Mouse (Mus musculus) myocyte (in vitro differentiated cells): ENCODE data around the gene Stat3. TPM values are rescaled to one million over a fixed set of nuclear protein-coding genes. Genes with fewer than 3 reads are reported as not detected.

Experiments used
- H3K27me3 ChIP-seq: one replicate; pipeline ENCODE4 v1.6.1; 2011; ENCODE audit not compliant: control insufficient read depth, insufficient read depth, insufficient read length
- H3K36me3 ChIP-seq: one replicate; pipeline ENCODE4 v1.6.1; 2011; ENCODE audit not compliant: control insufficient read depth, insufficient read depth
- H3K4me2 ChIP-seq: one replicate; pipeline ENCODE4 v1.6.1; 2011; ENCODE audit warnings: low read depth, control low read depth
- H3K4me3 ChIP-seq: one replicate; pipeline ENCODE4 v1.5.1; 2011; ENCODE audit warnings: mild to moderate bottlenecking, control low read depth, moderate library complexity
- H3K79me2 ChIP-seq: one replicate; pipeline ENCODE4 v1.6.1; 2011; ENCODE audit not compliant: control insufficient read depth, insufficient read depth
- H3ac ChIP-seq: one replicate; pipeline ENCODE4 v1.6.1; 2011; ENCODE audit not compliant: control insufficient read depth, insufficient read length
- CEBPB ChIP-seq: IDR thresholded peaks from 2 replicates; pipeline ENCODE4 v1.6.1; 2011; ENCODE audit warnings: mild to moderate bottlenecking, moderate library complexity; ENCODE audit not compliant: poor library complexity, insufficient read depth, severe bottlenecking
- E2F4 ChIP-seq: IDR thresholded peaks from one replicate; pipeline ENCODE4 v1.6.1; 2011; ENCODE audit warnings: mild to moderate bottlenecking, control low read depth, moderate library complexity; ENCODE audit not compliant: insufficient read depth
- MAX ChIP-seq: IDR thresholded peaks from one replicate; pipeline ENCODE4 v1.6.1; 2011; ENCODE audit warnings: low read depth, mild to moderate bottlenecking, control low read depth
- MYOD1 ChIP-seq, 3 experiments: IDR thresholded peaks; one replicate each; pipeline ENCODE4 v1.6.1; 2011; ENCODE audit warnings: control low read depth in 2 of 3, low read depth in 2 of 3, mild to moderate bottlenecking in 2 of 3, moderate library complexity in 1 of 3; ENCODE audit not compliant: insufficient read length in 2 of 3, control insufficient read depth in 1 of 3
- MYOG ChIP-seq, 3 experiments: IDR thresholded peaks; one replicate each; pipeline ENCODE4 v1.6.1; 2011; ENCODE audit warnings: control low read depth in 2 of 3, low read depth in 2 of 3, mild to moderate bottlenecking in 2 of 3; ENCODE audit not compliant: insufficient read length in 2 of 3, control insufficient read depth in 1 of 3, insufficient read depth in 1 of 3
- POLR2A ChIP-seq: IDR thresholded peaks from one replicate; pipeline ENCODE4 v1.6.1; 2011; ENCODE audit warnings: low read depth, mild to moderate bottlenecking, control low read depth, moderate library complexity; ENCODE audit not compliant: insufficient read length
- POLR2AphosphoS2 ChIP-seq: IDR thresholded peaks from one replicate; pipeline ENCODE4 v1.6.1; 2011; ENCODE audit warnings: low read depth, control low read depth; ENCODE audit not compliant: insufficient read length
- REST ChIP-seq: IDR thresholded peaks from one replicate; pipeline ENCODE4 v1.6.1; 2011; ENCODE audit warnings: mild to moderate bottlenecking, control low read depth, moderate library complexity; ENCODE audit not compliant: insufficient read depth, insufficient read length
- SRF ChIP-seq: IDR thresholded peaks from one replicate; pipeline ENCODE4 v1.6.1; 2011; ENCODE audit warnings: low read depth; ENCODE audit not compliant: control insufficient read depth, insufficient read length
- TCF12 ChIP-seq: IDR thresholded peaks from one replicate; pipeline ENCODE4 v1.6.1; 2011; ENCODE audit warnings: mild to moderate bottlenecking, control low read depth; ENCODE audit not compliant: poor library complexity, insufficient read depth, severe bottlenecking
- TCF3 ChIP-seq: IDR thresholded peaks from one replicate; pipeline ENCODE4 v1.6.1; 2011; ENCODE audit warnings: low read depth, control low read depth; ENCODE audit not compliant: insufficient read length
- USF1 ChIP-seq: IDR thresholded peaks from one replicate; pipeline ENCODE4 v1.6.1; 2011; ENCODE audit warnings: low read depth, mild to moderate bottlenecking, control low read depth, moderate library complexity
- polyA plus RNA-seq: library from polyadenylated mRNA; unstranded; fragments of >200 nt; fragmentation: generic; extraction: Trizol; gene quantifications from one replicate; pipeline ENCODE4 v1.2.1, GENCODE M21; 2012; ENCODE audit warnings: missing spikeins

The Stat3 gene
- polyA plus RNA-seq, 1 experiment = 93.7 TPM

DNA sequence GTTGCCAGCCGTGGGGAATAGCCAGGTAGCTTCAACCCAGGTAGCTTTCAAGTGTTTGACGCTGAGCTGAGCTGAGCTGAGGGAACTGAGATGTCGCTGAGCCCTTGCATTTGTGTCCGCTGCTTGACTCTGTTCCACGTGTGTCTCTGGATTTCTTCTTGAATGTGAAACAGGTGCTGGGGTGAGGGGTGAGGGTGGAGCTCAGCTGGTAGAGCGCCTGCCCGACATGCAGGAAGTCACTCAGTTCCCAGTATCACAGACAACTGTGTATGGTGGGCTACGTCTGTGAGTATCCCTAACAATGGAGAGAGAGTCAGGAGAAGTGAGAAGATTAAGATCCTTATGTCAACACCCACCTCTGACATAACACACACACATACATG is 68.4 kb downstream of the Stat3 start:
- Histone ChIP-seq H3K36me3 (peaks cover 7% of the 10 kb centered on the region), H3ac (no peak overlapping the region), H3K79me2 (no peaks in the 10 kb centered on the region), H3K27me3 (no peaks in the 10 kb centered on the region), H3K4me3 (no peak overlapping the region), H3K4me2 (no peak overlapping the region)
- TF ChIP-seq TCF12 (no peak), E2F4 (no peak), SRF (no peak), TCF3 (no peak), CEBPB (no peak), MAX (no peak), POLR2A (no peak), REST (no peak), MYOD1 (IDR thresholded peaks at IDR 0.05; ENCODE audit: control insufficient read depth in 1 of 3, insufficient read length in 2 of 3, low read depth in 2 of 3) (no peak), MYOG (IDR thresholded peaks at IDR 0.05; ENCODE audit: control insufficient read depth in 1 of 3, insufficient read depth in 1 of 3, insufficient read length in 2 of 3, low read depth in 2 of 3) (no peak), POLR2AphosphoS2 (no peak), USF1 (no peak)

DNA sequence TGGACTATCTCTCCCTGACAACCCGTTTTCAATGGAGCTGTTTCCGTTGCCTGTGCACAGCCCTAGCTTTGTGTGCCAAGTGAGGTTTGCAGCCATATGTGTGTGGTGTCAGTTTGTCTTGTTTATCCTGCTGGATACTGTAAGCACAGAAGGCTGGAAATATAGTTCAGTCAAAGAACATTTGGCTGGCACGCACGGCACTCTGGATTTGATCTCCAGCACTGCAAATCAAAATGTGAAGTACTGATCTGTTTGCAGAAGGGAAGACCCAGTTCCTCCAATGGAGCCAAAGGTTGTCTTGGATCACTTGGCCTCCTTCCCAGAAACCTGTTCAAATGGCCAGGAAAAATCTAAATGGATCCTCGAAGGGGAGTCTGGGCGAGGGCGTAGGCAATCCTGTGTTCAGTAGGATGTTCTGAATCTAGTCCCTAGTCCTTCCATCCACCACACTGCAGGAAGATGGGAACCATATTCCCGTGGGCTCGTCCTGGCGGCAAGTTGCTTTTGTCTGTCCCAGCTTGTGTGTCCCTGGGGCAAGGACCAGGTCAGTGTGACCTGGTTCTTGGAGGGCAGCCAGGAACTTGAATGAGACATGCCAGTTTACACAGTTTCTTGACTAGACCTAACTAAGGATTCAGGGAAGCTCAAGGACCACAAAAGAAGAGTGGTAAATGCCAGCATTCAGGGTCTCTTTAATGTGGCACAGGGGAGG is 68.9 kb downstream of the Stat3 start:
- H3K4me2 ChIP-seq = no peak overlapping the region
- no peak for TF ChIP-seq MYOG (IDR thresholded peaks at IDR 0.05; ENCODE audit: control insufficient read depth in 1 of 3, insufficient read depth in 1 of 3, insufficient read length in 2 of 3, low read depth in 2 of 3)
- no peak for TF ChIP-seq MYOD1 (IDR thresholded peaks at IDR 0.05; ENCODE audit: control insufficient read depth in 1 of 3, insufficient read length in 2 of 3, low read depth in 2 of 3)
- TF ChIP-seq USF1 = no peak
- no peak for TF ChIP-seq POLR2AphosphoS2
- no peak for TF ChIP-seq CEBPB
- TF ChIP-seq REST = no peak
- no peak for TF ChIP-seq TCF12
- TF ChIP-seq E2F4 = no peak
- no peak for TF ChIP-seq TCF3
- TF ChIP-seq MAX = no peak
- no peak for TF ChIP-seq SRF
- no peak for TF ChIP-seq POLR2A
- H3K36me3 ChIP-seq = peaks cover 4% of the 10 kb centered on the region
- H3K79me2 ChIP-seq = no peaks in the 10 kb centered on the region
- H3K27me3 ChIP-seq = no peaks in the 10 kb centered on the region
- no peak overlapping the region for H3K4me3 ChIP-seq
- no peak overlapping the region for H3ac ChIP-seq

DNA sequence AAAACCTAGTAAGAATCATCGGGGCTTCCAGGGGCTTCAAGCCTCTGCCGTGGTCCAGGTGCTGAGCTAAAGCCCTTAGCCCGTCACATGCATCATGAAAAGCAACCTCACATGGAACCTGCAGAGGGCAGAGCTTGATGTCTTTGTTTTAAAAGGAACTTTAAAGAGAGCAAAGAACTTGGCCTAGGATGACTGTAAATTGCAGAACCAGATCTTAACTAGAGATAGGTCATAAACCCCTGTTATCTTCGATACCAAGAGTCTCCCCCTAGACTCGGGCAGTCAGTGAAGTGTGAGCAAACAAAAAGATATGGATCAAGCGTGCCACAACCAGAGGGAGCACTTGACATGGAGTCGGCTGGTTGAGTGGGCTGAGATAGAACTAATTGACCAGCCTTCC is 73.7 kb downstream of the Stat3 start:
- TF ChIP-seq E2F4 (no peak), TCF3 (no peak), POLR2AphosphoS2 (no peak), TCF12 (no peak), USF1 (no peak), POLR2A (no peak), REST (no peak), MYOG (IDR thresholded peaks at IDR 0.05; ENCODE audit: control insufficient read depth in 1 of 3, insufficient read depth in 1 of 3, insufficient read length in 2 of 3, low read depth in 2 of 3) (no peak), CEBPB (no peak)
- Histone ChIP-seq H3K79me2 (no peaks in the 10 kb centered on the region), H3K36me3 (no peaks in the 10 kb centered on the region), H3ac (no peak overlapping the region), H3K4me2 (no peak overlapping the region), H3K4me3 (no peak overlapping the region), H3K27me3 (no peaks in the 10 kb centered on the region)

DNA sequence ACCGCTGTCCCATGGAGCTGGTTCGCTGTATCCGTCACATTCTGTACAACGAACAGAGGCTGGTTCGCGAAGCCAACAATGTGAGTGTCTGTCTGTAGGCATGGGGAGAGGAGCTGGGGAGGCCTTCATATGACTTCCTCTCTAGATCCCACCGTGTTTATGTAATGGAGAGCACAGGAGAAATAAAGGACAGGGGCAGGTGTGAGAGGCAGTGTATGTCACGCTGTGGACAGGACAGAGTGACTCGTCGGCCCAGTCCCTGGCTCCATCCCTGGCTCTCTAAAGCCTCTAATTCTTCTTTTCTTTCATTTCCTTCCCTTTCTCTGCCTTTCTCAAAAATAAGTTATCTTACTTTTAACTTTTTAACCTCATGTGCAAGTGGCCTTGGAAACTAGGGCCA is 76.2 kb downstream of the Stat3 start:
- Histone ChIP-seq H3K4me2 (peak overlapping the region; percentile 14), H3K36me3 (no peaks in the 10 kb centered on the region), H3K27me3 (no peaks in the 10 kb centered on the region), H3ac (no peak overlapping the region), H3K79me2 (no peaks in the 10 kb centered on the region), H3K4me3 (no peak overlapping the region)
- TF ChIP-seq MAX (no peak), CEBPB (no peak), POLR2AphosphoS2 (no peak), MYOD1 (IDR thresholded peaks at IDR 0.05; ENCODE audit: control insufficient read depth in 1 of 3, insufficient read length in 2 of 3, low read depth in 2 of 3) (peak in 2 of 3 experiments; percentile 79 to 91), MYOG (IDR thresholded peaks at IDR 0.05; ENCODE audit: control insufficient read depth in 1 of 3, insufficient read depth in 1 of 3, insufficient read length in 2 of 3, low read depth in 2 of 3) (no peak)

DNA sequence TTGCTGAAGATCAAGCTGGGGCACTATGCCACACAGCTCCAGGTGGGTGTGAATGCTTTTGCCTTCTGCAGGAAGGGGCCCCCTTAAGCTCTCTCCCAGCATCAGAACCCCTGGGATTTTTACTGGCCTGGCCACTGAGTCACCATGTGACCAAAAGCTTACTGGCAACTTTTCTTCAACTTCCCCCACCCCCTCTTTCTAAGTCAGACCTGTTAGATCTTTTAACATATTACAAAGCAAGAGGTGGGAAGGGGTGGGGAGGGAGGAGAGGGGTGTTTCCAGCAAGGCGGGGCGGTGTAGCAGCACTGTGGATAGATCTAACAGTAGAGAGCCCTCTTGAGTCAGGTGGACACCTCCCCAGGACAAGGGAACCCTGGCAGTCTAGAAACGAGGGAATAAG is 77.5 kb downstream of the Stat3 start:
- Histone ChIP-seq H3ac (no peak overlapping the region), H3K36me3 (no peaks in the 10 kb centered on the region), H3K4me3 (peak overlapping the region; percentile 39), H3K4me2 (peak overlapping the region; percentile 93), H3K79me2 (no peaks in the 10 kb centered on the region), H3K27me3 (no peaks in the 10 kb centered on the region)
- TF ChIP-seq MYOG (IDR thresholded peaks at IDR 0.05; ENCODE audit: control insufficient read depth in 1 of 3, insufficient read depth in 1 of 3, insufficient read length in 2 of 3, low read depth in 2 of 3) (no peak), USF1 (peak; percentile 46), SRF (no peak), CEBPB (no peak)
